Mouse (Mus musculus): ENCODE measurements at regions not wholly inside any gene's neighbourhood (a gene's known extent, or its start where the extent isn't known, plus 50 kb on each side); places are given as distances from the start of the nearest gene placed in this dataset.

DNA sequence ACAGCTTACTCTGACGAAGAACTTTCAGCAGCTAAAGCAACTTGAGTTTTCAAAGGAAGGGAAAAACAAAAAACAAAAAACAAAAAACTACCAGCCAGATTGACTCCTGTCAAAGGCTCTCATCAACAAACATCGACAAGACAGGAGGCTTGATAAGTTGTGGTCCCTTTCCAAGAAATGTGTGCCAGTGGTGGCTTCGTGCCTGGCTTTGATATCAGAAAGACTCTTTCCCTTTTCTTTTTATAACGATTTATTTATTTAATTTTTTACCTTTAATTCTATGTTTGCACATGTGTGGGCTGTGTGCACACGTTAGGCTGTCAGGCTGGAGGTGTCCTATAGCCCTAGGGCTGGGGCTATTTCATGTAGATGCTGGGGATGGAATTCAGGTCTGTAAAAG lies 60.4 kb downstream of the Dact1 start:
- no peak for DNase-seq (ENCODE audit: low read depth, low spot score)

DNA sequence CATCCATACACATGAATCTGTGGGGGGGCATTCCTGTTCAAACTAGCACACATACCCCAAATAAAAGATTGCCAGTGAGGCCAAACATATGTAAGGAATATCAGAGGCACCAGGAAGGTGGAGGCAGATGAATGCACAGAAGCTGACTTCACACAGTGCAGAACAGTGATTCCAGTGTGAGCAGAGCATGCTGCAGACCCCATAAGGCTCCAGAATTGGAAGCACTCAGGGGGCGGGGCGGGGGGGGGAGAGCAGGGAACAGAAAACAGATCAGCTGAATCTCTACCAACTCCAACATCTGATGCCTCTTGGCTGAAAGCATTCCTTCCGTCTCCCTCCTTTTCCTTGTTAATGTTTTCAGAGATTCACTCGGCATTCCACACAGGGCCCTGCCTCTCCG lies 62.3 kb downstream of the Dact1 start:
- DNase-seq (ENCODE audit: low read depth, low spot score) = no peak

DNA sequence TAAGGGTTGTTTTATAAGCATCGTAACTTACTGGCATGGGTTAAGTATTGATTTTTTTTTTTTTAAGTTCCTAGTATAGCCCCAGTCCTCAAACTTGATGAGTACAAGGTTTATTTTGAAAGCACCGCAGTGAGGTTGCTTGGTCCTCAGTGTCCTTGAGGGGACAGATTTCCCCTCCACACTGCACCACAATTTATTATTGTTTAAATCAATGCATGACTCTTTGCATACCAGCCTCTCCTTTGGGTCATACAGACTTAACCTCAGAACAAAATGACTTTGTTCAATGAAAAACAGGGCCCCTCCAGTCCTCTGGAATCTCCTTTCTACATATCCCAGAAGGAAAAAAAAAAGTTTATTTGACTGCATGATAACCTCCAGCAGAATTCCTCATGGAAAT lies 63.9 kb downstream of the Dact1 start:
- no peak for DNase-seq (ENCODE audit: low read depth, low spot score)

DNA sequence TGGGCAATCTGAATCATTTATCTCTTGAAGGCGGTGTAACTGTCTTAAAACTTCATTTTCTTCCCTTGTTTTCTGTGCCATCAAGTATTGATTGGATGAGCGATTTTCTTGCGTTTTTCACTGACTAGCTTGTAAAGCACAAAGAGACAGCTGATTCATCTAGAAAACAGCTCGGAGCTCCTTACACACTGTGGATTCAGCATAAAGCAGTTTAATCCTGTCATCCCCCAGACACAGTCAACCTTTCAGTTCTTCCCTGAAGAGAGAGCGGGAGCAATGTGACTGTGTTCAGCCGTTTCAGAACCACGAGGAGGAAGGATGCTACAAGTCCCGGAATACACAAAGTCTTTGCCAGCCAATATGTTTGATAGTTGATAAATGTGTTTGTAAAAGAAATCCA lies 66.8 kb downstream of the Dact1 start:
- DNase-seq (ENCODE audit: low read depth, low spot score) = no peak

DNA sequence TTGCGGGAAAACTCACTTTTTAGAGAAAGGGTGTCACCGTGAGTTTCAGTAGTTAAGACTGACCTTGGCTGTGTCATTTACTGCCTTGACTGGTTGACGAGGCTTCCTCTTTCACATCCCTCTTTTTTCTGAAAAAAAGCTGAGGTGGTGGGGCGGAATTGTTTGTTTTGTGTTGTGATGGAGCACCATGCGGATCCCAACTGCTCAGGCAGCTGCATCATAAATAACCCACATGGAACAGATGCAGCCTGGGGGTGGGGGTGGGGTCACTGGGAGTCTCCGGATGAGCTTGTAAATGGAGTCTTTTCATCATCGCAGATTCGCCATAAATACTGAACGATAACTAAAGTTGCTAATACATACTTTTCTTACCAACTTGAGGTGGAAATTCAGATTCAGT lies 67.3 kb downstream of the Dact1 start:
- peak; percentile 73 for DNase-seq (ENCODE audit: low read depth, low spot score)

DNA sequence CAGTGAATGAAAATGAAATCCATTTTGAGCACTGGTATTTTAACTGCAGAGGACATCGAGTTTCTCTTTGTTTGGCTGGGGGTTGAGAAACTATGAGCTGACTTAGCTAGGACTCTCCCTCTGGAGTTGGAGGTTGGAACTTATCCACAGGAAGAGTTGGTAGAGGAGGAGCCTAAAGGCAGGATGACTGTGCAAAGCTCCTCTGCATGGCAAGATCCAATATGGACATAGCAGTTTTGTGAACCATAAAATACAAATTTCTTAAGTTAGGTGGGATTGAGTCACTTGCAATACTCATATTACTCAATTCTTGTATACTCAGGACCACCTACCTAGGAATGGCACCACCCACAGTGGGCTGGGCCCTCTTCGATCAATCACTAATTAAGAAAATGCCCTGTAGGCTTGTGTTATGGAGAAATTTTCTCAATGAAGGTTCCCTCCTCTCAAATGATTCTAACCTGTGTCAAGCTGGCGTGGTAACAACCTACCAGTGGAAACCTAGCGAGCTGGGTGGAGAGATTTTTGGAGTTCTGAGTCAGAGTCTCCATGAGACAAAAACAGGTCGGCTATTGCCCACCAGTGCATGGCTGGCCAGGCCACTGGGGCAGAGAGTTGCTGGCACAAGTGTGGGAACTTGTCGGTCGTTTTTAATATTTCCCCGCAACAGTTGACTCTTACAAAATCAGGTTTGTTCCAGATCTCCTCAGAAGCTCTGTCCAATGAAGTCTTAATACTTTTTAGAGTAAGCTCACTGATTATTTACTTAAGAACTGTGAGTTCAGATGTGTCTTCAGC lies 70.1 kb downstream of the Dact1 start:
- peak; percentile 58 for DNase-seq (ENCODE audit: low read depth, low spot score)

DNA sequence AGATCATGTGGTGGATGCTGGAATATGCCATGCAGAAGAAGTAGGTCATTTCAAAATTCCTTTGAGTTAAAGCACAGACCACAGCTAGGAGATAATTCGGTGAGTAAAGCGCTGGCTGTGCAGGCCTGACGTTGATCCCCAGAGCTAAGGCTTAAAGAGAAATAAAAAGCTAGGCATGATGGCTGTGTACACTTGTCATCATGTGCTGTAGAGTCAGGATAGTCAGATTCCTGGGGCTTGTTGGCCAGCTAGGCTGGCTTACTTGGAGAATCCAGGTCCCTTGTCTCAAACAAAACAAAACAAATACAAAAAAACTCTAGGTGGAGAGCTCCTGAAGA lies 70.7 kb downstream of the Dact1 start:
- DNase-seq (ENCODE audit: low read depth, low spot score) = no peak

DNA sequence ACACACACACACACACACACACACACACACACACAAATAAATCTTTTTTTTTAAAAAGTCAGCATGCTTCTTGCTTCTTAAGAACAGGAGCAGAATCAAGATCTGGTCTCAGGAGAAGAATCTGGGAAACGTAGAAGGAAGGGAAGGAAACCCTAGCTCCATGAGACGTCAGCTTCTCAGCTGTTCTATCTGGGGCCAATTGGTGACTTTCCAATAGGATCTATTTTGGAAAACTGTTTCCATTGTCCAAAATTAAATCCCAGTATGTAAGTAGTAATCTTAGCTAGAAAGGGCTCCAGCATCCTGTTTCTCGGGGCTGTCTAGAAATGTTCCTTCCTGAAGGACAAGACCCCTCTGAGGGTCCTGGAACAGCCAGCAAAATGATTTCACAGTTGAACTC lies 76.6 kb downstream of the Dact1 start:
- DNase-seq (ENCODE audit: low read depth, low spot score) = peak; percentile 64

DNA sequence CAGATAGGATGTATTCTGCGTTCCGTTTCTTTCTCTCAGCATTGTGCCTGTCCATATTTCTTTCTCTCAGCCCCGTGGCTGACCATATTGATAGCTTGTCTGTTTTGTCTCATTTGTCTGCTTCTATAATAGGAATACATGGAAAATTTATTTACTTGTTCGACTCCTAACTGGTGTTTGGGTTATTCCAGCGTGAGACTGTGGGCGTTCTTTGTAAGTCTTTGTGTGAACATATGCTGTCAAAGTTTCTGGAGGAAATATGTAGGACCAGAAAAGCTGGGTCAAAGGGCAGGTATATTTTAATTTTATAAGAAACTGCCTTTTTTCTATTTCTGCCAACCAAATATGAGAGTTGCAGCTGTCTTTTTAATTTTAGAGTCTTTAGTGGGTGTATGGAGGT lies 81.8 kb downstream of the Dact1 start:
- DNase-seq (ENCODE audit: low read depth, low spot score) = no peak

DNA sequence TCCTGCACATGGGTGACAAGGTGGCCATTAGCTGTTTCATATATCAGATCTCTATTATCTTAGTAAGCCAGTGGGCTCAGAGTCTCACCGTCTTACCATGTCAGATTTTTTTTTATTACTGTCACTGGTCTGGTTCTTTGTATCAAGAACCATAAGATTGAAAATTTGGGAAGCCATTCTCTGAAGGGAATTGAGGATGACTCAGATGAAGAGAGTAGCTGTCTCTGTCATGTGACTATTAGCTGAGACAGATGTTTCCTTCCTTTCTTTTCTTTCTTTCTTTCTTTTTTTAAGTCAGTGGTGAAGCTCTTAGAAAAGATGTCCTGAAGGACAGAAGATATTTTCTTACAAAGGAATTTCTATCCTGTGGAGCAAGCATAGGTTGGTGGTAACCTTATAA lies 84.1 kb downstream of the Dact1 start:
- DNase-seq (ENCODE audit: low read depth, low spot score) = no peak

DNA sequence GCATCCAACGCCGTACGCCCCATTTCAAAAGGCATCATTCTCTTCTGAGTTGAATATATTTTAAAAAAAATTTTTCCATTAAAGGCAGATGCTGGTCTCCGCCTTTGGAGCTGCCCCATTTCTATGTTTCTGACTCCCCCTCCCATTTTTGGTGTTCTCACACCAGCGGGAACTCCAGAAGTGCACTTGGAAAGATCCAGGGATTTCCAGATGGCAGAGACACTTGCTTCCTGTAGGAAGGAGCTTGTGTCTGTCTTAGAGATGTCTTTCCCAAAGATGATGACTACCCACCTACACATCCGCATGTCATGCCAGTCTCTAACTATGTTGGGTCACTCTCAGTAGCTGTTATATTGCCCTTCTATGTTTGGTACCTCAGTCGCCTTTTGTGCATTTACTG lies 87.8 kb downstream of the Dact1 start:
- no peak for DNase-seq (ENCODE audit: low read depth, low spot score)

DNA sequence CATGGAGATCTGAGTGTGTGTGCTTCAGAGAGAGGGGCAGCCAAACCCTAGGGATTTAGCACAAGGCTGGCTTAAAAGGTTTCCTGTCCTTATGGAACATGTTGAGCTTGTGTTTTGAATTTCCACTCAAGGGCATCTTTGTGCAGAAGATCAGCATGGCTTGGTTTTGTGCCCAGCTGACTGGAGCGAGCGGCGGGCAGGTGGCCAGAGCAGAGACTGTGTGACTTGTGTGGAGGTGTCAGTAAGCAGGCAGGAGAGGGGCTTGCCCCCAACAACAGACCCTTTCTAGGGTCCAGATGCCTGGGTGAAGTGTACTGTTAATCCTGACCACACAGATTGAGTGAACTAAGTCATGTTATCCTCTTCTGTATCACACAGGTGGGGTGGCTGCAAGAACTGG lies 89.0 kb downstream of the Dact1 start:
- DNase-seq (ENCODE audit: low read depth, low spot score) = no peak

DNA sequence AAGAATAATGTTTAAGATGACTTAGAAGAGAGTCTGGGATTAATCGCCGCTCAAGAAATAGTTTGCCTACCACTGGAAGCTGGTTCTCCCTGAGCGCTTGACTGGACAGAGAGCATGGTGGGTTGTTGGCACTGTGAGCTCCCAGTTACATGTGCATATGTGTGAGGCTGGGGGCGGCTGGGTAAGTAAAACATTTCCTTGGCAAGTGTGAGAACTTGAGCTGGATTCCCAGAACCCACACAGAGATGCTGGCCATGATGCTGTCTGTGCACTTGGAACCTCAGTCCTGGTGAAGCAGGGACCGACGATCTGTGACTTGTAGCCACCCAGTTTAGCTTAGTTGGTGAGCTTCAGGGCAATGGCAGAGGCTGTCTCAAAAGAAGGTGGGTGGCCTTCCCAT lies 90.5 kb downstream of the Dact1 start:
- no peak for DNase-seq (ENCODE audit: low read depth, low spot score)

DNA sequence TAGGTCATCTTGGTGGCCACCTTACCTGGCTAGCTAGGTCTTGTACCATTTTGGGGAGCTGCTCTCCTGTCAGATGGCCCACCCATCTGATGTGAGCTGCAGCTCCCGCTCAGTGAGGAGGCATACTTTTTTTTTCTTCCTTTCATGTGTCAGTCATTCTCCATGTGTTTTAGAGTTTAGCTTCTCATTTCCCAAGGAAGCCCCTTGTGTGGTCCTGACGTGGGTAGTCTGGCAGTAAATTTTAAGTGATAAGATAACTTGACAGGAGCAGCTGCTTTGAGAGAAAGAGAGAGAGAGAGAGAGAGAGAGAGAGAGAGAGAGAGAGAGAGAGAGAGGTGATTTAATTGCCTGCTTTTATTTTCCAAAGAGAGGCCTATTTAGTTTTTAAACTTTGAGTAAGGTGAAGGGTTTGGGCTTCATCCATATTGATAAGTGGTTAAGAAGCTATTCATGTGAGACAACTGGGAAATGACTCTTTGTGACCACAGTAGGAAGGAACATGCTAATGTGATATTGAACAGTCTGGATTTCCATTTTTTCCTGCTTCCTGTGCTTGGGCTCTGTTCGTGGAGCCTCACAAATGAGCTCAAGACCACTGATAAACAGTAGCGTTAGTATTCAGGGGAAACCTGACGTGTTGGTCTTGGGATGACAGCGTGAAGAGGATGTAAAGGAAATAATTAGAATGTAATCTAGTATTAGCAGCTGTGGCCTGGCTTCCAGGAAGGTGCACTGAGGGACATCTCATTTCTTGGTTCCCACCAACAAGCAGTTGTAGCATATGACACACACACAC lies 92.1 kb downstream of the Dact1 start:
- no peak for DNase-seq (ENCODE audit: low read depth, low spot score)

DNA sequence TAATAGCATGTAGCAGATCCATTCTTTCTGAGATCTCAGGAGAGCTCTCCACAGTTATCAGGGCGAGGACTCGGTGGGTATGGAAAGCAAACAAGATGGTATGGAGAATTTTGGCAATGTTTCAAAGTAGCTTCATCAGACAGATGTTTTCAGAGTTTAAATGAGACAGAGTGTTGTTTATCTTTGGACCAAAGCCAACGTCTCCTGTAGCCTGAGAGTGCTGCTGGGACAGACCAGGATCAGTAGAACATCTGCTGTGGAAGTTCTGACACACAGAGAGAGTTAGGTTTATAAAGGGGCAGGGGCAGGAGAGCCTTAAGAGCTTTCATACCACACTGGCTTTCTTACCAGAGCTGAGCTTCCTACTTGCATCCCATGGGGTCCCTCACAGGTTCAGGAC lies 97.6 kb downstream of the Dact1 start:
- no peak for DNase-seq (ENCODE audit: low read depth, low spot score)

DNA sequence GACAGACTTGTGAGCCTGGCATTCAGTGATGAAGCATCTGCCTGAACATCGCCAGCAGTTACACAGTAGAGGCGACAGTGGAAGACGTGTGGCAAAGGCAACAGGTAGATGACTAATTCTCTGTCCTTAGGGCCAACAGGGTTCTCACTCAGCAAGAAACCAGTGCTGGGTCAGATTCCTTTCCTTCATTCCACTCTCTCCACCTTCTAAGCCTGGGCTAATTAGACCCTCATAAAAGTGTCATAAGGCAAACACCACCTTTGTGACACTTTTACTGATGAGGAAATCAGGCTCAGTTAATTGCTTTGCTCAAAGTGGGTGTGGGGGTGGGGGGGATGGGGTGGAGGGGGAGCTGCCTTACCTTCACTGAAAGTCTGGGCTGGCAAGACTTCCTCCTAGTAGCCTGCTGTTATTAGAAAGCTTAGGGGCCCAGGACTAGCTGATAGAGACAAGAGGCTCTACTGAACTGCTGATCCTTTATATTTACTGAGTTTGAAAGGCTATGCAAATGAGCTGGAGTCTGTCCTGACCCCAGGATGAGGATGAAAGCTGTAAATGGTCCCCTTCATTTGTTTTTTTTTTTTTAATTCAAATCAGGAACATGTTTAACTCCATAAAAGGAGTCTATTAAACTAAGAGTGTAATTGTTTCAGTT lies 98.8 kb downstream of the Dact1 start:
- no peak for DNase-seq (ENCODE audit: low read depth, low spot score)

DNA sequence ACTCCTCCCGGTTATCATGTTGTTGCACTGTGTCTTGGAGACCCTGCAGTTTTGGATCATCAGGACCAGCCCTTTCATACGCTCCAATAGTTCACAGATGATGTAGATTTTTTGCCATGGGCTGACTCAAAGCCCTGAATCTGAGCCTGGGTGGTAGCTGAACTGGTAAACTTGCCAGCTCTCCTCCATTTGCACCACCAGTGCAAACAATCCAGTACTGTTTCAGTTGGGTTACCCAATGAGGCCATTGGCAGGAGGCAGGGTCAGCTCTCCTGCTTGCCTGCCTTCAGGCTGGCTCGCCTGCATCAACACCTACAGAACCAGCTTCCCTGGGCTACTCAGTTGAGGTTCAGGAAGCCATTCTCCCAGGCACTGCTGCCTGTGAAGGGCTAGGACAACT lies 102.6 kb downstream of the Dact1 start:
- no peak for DNase-seq (ENCODE audit: low read depth, low spot score)

DNA sequence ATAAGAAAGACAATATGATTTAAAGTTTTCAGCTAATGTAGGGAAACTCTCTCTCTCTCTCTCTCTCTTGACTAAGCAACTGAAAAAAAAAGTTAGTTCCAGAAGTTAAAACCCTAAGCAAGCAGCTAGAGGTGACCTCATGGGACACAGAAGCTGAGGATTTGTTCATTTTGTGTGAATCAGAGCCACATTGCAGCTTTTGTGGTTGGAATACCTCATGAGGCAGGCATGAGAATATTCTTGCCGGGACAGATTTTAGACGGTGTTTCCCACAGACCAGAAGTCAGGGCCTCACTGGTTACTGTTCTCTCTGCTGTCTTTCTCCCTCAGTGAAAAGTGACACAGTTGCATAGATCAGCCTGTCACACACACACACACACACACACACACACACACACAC lies 107.3 kb downstream of the Dact1 start:
- peak; percentile 35 for DNase-seq (ENCODE audit: low read depth, low spot score)

DNA sequence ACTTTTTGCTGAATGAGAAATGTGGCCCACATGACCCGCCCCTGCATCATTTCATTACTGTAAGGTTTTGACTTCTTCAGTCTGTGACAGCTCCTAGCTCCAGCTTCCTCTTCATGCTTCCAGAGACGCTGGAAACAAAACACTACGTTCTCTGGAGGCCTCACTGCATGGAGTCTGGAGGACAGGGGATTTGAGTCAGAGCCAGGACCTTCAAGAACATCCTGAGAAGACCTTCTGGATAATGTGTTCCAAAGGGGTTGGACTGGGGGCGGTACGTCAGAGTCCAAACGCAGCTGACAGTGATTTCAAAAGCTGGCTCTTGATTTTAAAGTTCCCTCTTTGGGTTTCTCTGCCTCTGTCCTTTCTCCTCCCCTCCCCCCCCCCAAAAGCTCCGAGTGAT lies 108.5 kb downstream of the Dact1 start:
- peak; percentile 78 for DNase-seq (ENCODE audit: low read depth, low spot score)

DNA sequence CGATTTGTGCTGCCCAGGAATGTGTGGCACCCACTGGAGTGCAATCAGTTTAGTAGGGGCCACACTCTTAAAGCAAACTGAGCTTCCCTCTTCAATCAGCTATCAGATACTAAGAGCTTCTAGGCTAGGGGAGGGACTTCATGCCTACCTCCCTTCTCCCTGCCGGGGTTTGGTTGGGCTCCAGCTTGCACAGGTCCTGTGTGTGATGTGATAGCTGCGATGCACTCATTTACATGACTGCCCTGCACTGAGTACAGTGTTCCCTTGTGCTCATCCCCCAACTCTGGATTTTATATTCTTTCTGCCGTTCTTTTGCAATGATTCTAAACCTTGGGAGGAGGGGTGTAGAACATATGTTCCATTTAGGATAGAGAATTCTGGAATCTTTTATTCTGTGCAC lies 109.5 kb downstream of the Dact1 start:
- DNase-seq (ENCODE audit: low read depth, low spot score) = no peak

DNA sequence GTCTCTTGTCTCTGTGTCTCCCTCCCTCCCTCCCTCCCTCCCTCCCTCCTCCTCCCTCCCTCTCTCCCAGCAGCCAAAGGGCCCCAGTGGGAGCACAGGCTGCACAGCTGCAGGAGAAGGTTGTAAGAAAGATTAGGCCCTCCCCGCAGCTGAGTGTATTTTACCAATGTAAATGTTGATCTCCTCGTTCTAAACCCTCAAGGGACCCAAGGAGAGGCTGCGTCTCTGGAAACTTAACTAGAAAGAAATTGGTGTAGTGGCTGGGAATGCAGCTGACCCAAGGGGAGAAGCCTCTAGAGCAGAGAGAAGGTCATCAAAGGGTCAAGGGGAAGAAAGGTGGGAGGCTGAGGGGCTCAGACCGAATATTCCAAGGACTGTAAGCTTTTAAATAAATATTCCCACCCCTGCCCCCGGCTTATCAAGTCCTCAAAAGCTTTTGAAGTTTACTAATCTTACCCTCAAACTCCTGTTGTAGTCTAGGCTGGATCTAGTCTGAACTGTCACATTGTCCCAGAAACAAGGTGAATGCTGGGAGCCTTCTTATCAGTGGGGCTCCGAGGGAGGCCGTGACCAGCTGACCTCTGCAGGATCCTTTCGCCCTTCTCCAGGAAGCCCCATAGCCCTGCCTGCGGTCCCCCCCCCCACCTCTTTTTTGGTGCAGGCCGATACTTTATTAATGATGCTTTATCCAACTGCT lies 116.5 kb downstream of the Dact1 start:
- peak; percentile 21 for DNase-seq (ENCODE audit: low read depth, low spot score)

DNA sequence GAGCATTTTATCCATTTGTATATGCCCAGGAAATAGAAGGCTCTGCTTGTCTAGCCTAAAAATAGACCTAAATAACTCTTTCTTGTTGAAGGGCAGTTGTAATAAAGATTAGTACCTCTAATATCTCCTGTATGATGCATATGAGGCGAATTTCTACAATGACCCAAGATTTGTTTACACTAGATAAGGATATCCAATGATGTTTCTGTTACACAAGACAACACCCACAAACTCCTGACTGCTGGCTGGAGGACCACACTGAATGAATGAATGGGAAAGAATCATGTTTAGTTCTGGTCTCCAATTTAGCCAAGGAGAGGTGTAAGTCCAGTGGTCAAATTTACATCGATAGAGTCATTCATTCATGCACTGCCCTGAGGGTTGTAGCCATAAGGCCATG lies 118.3 kb downstream of the Dact1 start:
- no peak for DNase-seq (ENCODE audit: low read depth, low spot score)

Measured in skeletal muscle tissue, adult 2 months (tissue).